Mouse (Mus musculus): ENCODE data around the gene Gm20532.

- no peak for TF ChIP-seq CTCF (IDR thresholded peaks at IDR 0.05; ENCODE audit: borderline replicate concordance, insufficient read depth, low read length)
- no peak for TF ChIP-seq POLR2A (IDR thresholded peaks at IDR 0.05; ENCODE audit: low read depth, low read length)
Observed at GRCm38 (mm10) chr2:26636325-26636635, 49.8 kb downstream of the Gm20532 start.

Data from embryonic fibroblast, embryonic 13.5 days (primary cell).